Comparison of ENCODE assay signal across 7 mouse cellular contexts in the genomic region with DNA sequence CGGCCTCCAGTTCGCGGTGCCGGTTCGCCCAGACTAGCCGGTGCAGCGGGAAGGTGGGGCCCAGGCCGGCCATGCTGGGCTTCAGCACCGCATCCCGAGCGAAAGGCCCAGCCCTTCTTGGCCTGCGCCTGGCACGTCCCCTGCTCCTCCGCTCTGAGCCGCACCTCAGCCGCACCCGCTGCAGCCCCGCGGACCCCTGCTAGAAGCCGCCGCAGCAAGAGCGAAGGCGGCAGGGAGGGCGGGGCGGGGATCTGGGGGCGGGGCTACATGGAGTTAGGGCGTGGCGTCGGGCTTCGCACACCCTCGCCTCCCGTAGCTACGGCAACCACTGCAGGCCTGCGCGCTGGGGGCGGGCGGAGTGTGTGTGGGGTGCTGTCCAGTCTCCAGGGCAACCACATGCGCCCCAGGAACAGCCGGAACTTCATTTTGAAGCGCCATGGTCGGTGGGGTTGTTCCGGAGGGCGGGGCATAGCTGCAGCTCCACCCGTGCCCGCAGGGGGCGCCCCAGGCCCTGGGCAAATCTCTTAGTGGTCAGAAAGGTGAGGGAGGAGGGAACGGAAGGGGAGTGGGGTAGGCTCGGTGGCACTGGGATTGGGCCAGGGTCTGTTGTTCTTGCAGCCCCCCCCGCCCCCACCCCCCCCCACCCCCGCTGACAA. TPM values are rescaled to one million over a fixed set of nuclear protein-coding genes. Genes with fewer than 3 reads are reported as not detected.
DNase-seq lines count a peak whose midpoint lies in the region; ATAC-seq lines count a peak whose summit lies in the region.

A gene (minus strand): TSS at position 240 of the 656 bp plus-strand sequence.

- peaks cover 16% of the 10 kb centered on the region for H3K36me3 ChIP-seq in embryonic facial prominence, embryonic 11.5 days (replicated peaks; ENCODE audit: control insufficient read depth, insufficient read depth, low read depth, low read length)
- peaks cover 17% of the 10 kb centered on the region for H3K36me3 ChIP-seq in midbrain, embryonic 11.5 days (ENCODE audit: control insufficient read depth, insufficient read depth, low read length)

- no peaks in the 10 kb centered on the region for H3K9me3 ChIP-seq in embryonic facial prominence, embryonic 11.5 days (replicated peaks; ENCODE audit: control insufficient read depth, low read length)
- H3K9me3 ChIP-seq in midbrain, embryonic 11.5 days (ENCODE audit: control insufficient read depth, low read length) = peaks cover 2% of the 10 kb centered on the region; the same call in 1 of the 2 replicates

- peak within 1 kb of the TSS; percentile 83 for H3K4me2 ChIP-seq in embryonic facial prominence, embryonic 11.5 days (ENCODE audit: low read depth, low read length)
- peak within 1 kb of the TSS; percentile 82 for H3K4me2 ChIP-seq in midbrain, embryonic 11.5 days

- peak within 1 kb of the TSS; percentile 65 for H3K9ac ChIP-seq in embryonic facial prominence, embryonic 11.5 days (replicated peaks; ENCODE audit: low read length)
- peak within 1 kb of the TSS; percentile 81 for H3K9ac ChIP-seq in midbrain, embryonic 11.5 days (ENCODE audit: low read length)

- DNase-seq in adrenal gland, postnatal 25 days = peak; percentile 83
- peak; percentile 89 for DNase-seq in embryonic facial prominence, embryonic 11.5 days (ENCODE audit: low spot score)
- peak; percentile 85 for DNase-seq in kidney, adult 11 months
- peak; percentile 89 for DNase-seq in left cerebral cortex, postnatal 4 days
- peak; percentile 99 for DNase-seq in midbrain, embryonic 11.5 days (ENCODE audit: low spot score, missing footprints)
- peak; percentile 74 for DNase-seq in skeletal muscle tissue, adult 2 months (ENCODE audit: low read depth, low spot score)

- intact Hi-C loops in left cerebral cortex, postnatal 4 days (cut with DNase I) = no loop called here

- H3K4me3 ChIP-seq in embryonic facial prominence, embryonic 11.5 days (ENCODE audit: low read depth, low read length) = peak within 1 kb of the TSS; percentile 55
- H3K4me3 ChIP-seq in midbrain, embryonic 11.5 days (ENCODE audit: low read depth, low read length) = peak within 1 kb of the TSS; percentile 64

- no peak within 1 kb of the TSS; the same call in 1 of the 2 replicates for H3K27ac ChIP-seq in embryonic facial prominence, embryonic 11.5 days (replicated peaks; ENCODE audit: low read depth, low read length)
- no peak within 1 kb of the TSS for H3K27ac ChIP-seq in midbrain, embryonic 11.5 days (ENCODE audit: low read depth, low read length)

- H3K27me3 ChIP-seq in embryonic facial prominence, embryonic 11.5 days (ENCODE audit: control insufficient read depth, insufficient read depth, low read length) = no peaks in the 10 kb centered on the region
- H3K27me3 ChIP-seq in midbrain, embryonic 11.5 days (ENCODE audit: control insufficient read depth, insufficient read depth, low read length) = peaks cover 3% of the 10 kb centered on the region

- peak; percentile 91 for ATAC-seq in embryonic facial prominence, embryonic 11.5 days (replicated peaks; ENCODE audit: insufficient number of reproducible peaks, low FRiP score, low TSS enrichment, low read depth)
- peak; percentile 93 for ATAC-seq in granulocyte monocyte progenitor cell, adult 5-6 weeks (replicated peaks; ENCODE audit: poor library complexity, severe bottlenecking)
- peak; percentile 96 for ATAC-seq in midbrain, embryonic 11.5 days (ENCODE audit: low FRiP score)

- under 1% methylated on average over 39 of the region's 50 CpGs for WGBS in embryonic facial prominence, embryonic 11.5 days
- WGBS in midbrain, embryonic 11.5 days = under 1% methylated on average over 46 of the region's 50 CpGs

- no peaks in the 10 kb centered on the region for H3K4me1 ChIP-seq in embryonic facial prominence, embryonic 11.5 days (ENCODE audit: control insufficient read depth, insufficient read depth, low read length)
- H3K4me1 ChIP-seq in midbrain, embryonic 11.5 days (ENCODE audit: control insufficient read depth, insufficient read depth, low read length) = peaks cover 2% of the 10 kb centered on the region; the same call in 1 of the 2 replicates

RNA-seq across cellular contexts. Expression of the gene that starts here (rescaled TPM):
- 4.3 and 4.9 TPM in 2 replicates for total RNA-seq in adrenal gland, postnatal 25 days (2021)
- polyA plus RNA-seq in embryonic facial prominence, embryonic 11.5 days (2014; fragmentation: Nextera tagmentation; extraction: Ambion mirVana) = 5.6 and 6.4 TPM in 2 replicates
- 6.8 and 7.2 TPM in 2 replicates for total RNA-seq in granulocyte monocyte progenitor cell, adult 5-6 weeks (2014; fragmentation: Nextera tagmentation)
- 1.6 and 3.9 TPM in 2 replicates for total RNA-seq in granulocyte monocyte progenitor cell, adult 5-6 weeks (2017)
- total RNA-seq in left cerebral cortex, postnatal 4 days (2021) = 10 to 100 TPM; 98.4 to 99.3 TPM
- polyA plus RNA-seq in midbrain, embryonic 11.5 days (2014; fragmentation: Nextera tagmentation; extraction: Ambion mirVana) = 8.5 and 8.8 TPM in 2 replicates

Comparison
In these comparisons a context has a peak if more than half of its experiments do, and no peak if none do; other contexts are left out.
1. RNA of the gene that starts here (total RNA-seq): 98.4 to 99.3 TPM in left cerebral cortex, postnatal 4 days; 1.6 to 7.2 TPM in granulocyte monocyte progenitor cell, adult 5-6 weeks and 4.3 to 4.9 TPM in adrenal gland, postnatal 25 days; every median in the first group is over 10 times any median in the second.
2. Peak in every context shown above with its lines, with median percentiles within 50 percentile points of each other: DNase-seq and ATAC-seq.